Mouse (Mus musculus): ENCODE measurements around the gene Apobec3.

Gene Apobec3

GRCm38 (mm10) chr15:79891436-79892212, at the start of gene Apobec3:
Apobec3 (plus strand) TSS chr15:79891659.
- DNase-seq: peak; percentile 92 to 93

GRCm38 (mm10) chr15:79842985-79843384, 48.5 kb upstream of the Apobec3 start:
- no peak for DNase-seq

GRCm38 (mm10) chr15:79845986-79846385, 45.5 kb upstream of the Apobec3 start:
- no peak for DNase-seq

GRCm38 (mm10) chr15:79847100-79847499, 44.4 kb upstream of the Apobec3 start:
- DNase-seq: no peak

- no peak for DNase-seq
These were observed 41.3 kb upstream of the Apobec3 start for GRCm38 (mm10) chr15:79850143-79850542.

- no peak for DNase-seq
These were observed 32.5 kb upstream of the Apobec3 start for GRCm38 (mm10) chr15:79858979-79859378.

- no peak for DNase-seq
These were observed 31.6 kb upstream of the Apobec3 start for GRCm38 (mm10) chr15:79859821-79860220.

GRCm38 (mm10) chr15:79867260-79868002, 24.0 kb upstream of the Apobec3 start:
- peak in 1 of 2 experiments; percentile 14 for DNase-seq

GRCm38 (mm10) chr15:79873545-79873944, 17.9 kb upstream of the Apobec3 start:
- no peak for DNase-seq

GRCm38 (mm10) chr15:79873995-79874394, 17.5 kb upstream of the Apobec3 start:
- no peak for DNase-seq

- no peak for DNase-seq
These were observed 16.0 kb upstream of the Apobec3 start for GRCm38 (mm10) chr15:79875261-79875995.

- no peak for DNase-seq
These were observed 12.7 kb upstream of the Apobec3 start for GRCm38 (mm10) chr15:79878725-79879136.

GRCm38 (mm10) chr15:79879319-79879718, 12.1 kb upstream of the Apobec3 start:
- no peak for DNase-seq

- no peak for DNase-seq
These were observed 11.0 kb upstream of the Apobec3 start for GRCm38 (mm10) chr15:79880477-79880876.

GRCm38 (mm10) chr15:79882623-79883267, 8.7 kb upstream of the Apobec3 start:
- no peak for DNase-seq

GRCm38 (mm10) chr15:79883352-79883822, 8.1 kb upstream of the Apobec3 start:
- DNase-seq: peak; percentile 96 to 97

- no peak for DNase-seq
These were observed 6.6 kb upstream of the Apobec3 start for GRCm38 (mm10) chr15:79884820-79885219.

- peak; percentile 76 for DNase-seq
These were observed 718 bp downstream of the Apobec3 start for GRCm38 (mm10) chr15:79892213-79892541.

- DNase-seq: peak; percentile 40 to 52
These were observed 1.8 kb downstream of the Apobec3 start for GRCm38 (mm10) chr15:79892995-79893823.

GRCm38 (mm10) chr15:79893824-79894123, 2.3 kb downstream of the Apobec3 start:
- DNase-seq: no peak

GRCm38 (mm10) chr15:79894343-79894742, 2.9 kb downstream of the Apobec3 start:
- DNase-seq: no peak

All from B cell, adult 2 months (primary cell).